Mouse (Mus musculus) kidney, postnatal 4 days (tissue): Measurements from ENCODE around the gene Apoc3.

Experiments
- DNase-seq, 2 experiments: peaks; one replicate each; pipeline ENCODE4 v3.0.0; 2021; ENCODE audit warnings: mixed read lengths in 2 of 2

Apoc3 gene

GRCm38 (mm10) chr9:46229573-46230449 lies 5.6 kb downstream of the Apoc3 start:
- peak; percentile 90 to 94 for DNase-seq

GRCm38 (mm10) chr9:46228491-46228890 lies 6.9 kb downstream of the Apoc3 start, which contains the start of gene Apoa1:
Apoa1 (plus strand) TSS chr9:46228580.
- no peak for DNase-seq

- no peak for DNase-seq
Observed at GRCm38 (mm10) chr9:46227064-46227614, 8.3 kb downstream of the Apoc3 start.

- no peak for DNase-seq
Observed at GRCm38 (mm10) chr9:46224945-46225660, 10.3 kb downstream of the Apoc3 start.

GRCm38 (mm10) chr9:46224101-46224500 lies 11.3 kb downstream of the Apoc3 start:
- no peak for DNase-seq

GRCm38 (mm10) chr9:46223090-46223489 lies 12.3 kb downstream of the Apoc3 start:
- no peak for DNase-seq

GRCm38 (mm10) chr9:46218176-46218575 lies 17.3 kb downstream of the Apoc3 start:
- DNase-seq: no peak

- DNase-seq: no peak
Observed at GRCm38 (mm10) chr9:46216744-46217470, 18.5 kb downstream of the Apoc3 start.

- DNase-seq: no peak
Observed at GRCm38 (mm10) chr9:46215338-46216322, 19.8 kb downstream of the Apoc3 start.

- DNase-seq: no peak
Observed at GRCm38 (mm10) chr9:46214946-46215337, 20.5 kb downstream of the Apoc3 start.

GRCm38 (mm10) chr9:46214276-46214675 lies 21.2 kb downstream of the Apoc3 start:
- DNase-seq: no peak

- no peak for DNase-seq
Observed at GRCm38 (mm10) chr9:46210473-46210872, 25.0 kb downstream of the Apoc3 start.

- no peak for DNase-seq
Observed at GRCm38 (mm10) chr9:46208401-46208974, 26.9 kb downstream of the Apoc3 start.

- DNase-seq: no peak
Observed at GRCm38 (mm10) chr9:46207501-46207869, 28.0 kb downstream of the Apoc3 start.

GRCm38 (mm10) chr9:46206834-46207500 lies 28.5 kb downstream of the Apoc3 start:
- DNase-seq: peak in 1 of 2 experiments; percentile 46

- no peak for DNase-seq
Observed at GRCm38 (mm10) chr9:46199609-46200008, 35.8 kb downstream of the Apoc3 start.

GRCm38 (mm10) chr9:46198936-46199335 lies 36.5 kb downstream of the Apoc3 start:
- no peak for DNase-seq

GRCm38 (mm10) chr9:46198461-46198860 lies 37.0 kb downstream of the Apoc3 start:
- DNase-seq: no peak

- no peak for DNase-seq
Observed at GRCm38 (mm10) chr9:46196699-46197169, 38.7 kb downstream of the Apoc3 start.

GRCm38 (mm10) chr9:46194809-46195208 lies 40.6 kb downstream of the Apoc3 start:
- DNase-seq: no peak

- no peak for DNase-seq
Observed at GRCm38 (mm10) chr9:46192642-46193041, 42.8 kb downstream of the Apoc3 start.
